Mouse (Mus musculus) left cerebral cortex, adult 8-10 months (tissue): ENCODE measurements at regions not wholly inside any gene's neighbourhood (a gene's known extent, or its start where the extent isn't known, plus 50 kb on each side); places are given as distances from the start of the nearest gene placed in this dataset.

Experiments
- DNase-seq, 2 experiments: peaks; one replicate each; pipeline ENCODE4 v3.0.0; 2022; ENCODE audit warnings: low spot score in 2 of 2

DNA sequence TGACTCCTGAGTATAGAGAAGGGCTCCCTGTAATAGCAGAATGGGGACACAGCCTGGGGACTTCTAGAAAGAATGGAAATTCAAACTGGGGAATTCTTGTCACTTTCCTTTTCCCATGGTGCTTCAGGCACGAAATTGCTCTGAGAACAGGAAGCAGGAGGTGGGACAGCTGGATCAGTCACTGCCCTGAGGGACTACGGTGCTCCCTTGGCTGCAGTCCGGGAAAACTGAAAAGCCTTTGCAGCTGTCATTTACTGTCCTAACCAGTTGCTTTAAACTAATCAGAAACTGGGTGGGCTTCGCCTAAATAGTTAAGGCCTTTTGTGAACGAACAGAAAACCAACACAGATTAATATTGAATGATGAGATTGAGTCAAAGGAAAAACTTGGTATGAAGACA, 237.9 kb downstream of the Cbln4 start:
- DNase-seq: no peak

DNA sequence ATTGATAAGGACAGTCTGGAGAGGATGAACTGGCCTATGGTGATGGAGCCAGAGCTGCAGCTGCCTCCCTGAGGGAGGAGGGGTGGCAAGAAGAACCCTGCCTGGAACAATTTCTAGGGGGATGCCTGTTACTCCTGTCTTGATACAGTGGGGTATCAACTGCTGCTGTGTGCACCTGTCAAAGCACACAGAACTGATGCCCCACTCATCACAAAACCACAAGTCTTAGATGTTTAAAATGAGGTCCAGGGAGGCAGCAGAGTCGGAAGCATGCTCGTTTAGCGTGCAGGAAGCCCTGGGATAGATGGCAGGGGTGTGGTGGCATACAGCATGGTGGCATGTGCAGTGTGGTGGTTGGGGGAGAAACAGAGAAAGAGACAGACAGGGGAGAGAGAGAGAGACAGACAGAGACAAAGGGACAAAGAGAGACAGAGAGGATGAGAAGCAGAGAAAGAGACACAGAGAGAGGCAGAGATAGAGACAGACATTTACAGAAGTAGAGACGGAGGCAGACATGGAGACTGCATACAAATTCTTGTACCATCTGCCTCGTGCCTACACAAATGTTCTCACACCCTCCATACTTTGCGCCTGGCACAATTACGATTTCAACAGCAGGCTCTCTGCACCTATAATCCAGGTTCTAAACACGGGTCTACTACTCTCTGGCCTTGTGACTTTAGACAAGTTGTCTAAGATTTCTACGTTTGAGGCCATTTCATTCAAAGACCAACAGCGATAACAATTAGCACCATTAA, 242.6 kb downstream of the Cbln4 start:
- peak in 1 of 2 experiments; percentile 19 for DNase-seq

DNA sequence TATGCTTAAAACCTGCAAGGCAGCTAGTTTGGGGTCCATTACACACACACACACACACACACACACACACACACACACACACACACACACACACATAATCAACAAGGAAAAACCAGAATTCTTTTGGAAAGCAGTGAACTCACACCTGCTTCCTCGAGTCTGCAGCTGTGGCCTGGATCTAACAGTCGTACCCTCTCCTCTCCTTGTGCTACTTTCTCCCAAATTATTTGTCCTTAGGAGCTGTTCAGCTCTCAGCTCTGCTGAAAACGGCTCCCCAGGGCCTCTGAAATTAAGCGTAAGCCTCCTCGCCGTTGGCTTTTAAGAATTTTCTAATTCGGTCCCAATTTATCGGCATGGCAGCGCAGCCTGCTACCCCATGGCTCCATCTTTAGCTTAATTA, 243.9 kb downstream of the Cbln4 start:
- no peak for DNase-seq

DNA sequence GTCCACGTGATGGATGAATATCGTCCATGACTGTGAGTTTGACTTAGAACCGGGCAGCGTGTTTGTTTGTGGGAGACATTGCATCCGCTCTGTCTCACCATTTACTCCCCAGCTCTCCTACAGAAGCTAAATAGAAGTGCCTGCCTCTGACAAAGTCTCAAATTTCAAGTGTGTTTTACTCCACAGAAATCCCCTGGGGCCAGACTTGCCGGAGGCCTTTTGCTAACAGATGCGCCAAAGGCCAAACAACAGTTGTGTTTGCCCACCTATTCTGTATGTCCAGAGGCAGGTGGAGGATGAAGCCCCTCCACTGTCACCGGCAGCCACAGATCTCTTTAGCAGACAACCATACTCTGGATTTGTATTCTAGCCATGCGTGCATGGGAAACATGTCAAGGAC, 252.6 kb downstream of the Cbln4 start:
- no peak for DNase-seq

DNA sequence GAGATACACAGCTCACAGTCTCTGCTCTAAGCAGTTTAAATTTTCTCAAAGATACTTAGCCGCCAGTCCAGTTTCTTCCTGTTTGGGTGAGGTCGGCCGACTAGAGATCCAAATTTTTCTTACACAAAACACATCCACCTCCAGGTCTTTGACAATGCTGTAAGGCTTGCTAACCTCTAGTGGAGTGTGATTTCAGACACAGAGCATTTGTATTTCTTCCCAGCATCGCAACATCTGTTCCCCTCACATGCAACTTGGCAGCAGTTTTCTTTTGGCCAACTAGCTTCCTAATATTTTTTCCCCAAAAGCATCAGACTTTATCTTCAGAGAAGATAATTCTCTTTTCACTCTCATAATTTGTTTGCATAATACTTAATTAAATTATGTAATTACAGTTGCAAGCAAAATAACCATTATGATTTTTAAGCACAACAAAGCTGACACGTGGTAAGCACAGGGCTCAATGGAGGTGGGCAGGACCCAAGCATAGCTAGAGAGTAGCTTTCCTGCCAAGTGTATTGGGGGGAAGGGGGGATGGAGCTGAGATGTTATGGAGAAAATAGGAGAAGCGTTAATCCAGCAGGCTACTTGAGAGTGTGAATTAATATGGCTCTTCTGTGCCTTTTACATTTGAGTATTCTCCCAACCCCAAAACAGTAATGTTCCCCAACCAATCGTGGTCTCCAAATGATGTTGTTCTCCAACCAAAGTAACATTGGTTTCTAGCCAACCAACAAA, 276.9 kb downstream of the Cbln4 start:
- no peak for DNase-seq

DNA sequence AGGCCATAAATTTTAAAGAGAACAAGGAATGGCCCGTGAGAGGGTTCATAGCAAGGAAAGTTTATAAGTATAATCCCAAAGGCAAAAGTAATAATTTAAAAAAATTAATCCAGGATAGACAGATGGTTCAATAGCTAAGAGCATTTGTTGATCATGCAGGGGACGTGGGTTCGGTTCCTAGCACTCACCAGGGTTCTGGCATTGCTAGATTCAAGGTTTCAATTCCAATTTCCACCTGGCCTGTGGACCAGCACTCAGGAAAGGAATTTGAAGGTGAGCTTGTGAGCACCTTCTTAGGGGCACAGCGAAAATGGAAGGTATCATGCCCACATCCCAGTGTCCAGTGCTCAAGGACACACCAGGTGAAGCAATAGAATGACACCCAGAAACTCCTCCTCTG, 278.2 kb downstream of the Cbln4 start:
- no peak for DNase-seq

DNA sequence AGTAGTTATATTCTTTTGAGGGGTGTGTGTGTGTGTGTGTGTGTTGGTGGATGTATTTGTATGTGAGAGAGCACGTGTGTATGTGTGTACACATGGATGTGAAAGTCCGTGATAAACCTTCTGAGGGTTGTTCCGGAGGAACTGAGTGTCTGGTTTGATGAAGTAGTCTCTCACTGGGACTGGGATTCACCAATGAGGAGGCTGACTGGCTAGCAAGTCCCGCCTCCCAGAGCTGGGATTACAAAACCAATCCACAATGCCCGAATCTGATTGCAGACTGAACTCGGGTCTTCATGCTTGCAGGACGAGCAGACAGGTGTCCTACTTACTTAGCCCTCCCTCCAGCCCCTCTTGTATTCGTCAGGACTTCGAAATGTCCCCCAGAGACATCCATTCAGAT, 289.8 kb downstream of the Cbln4 start:
- no peak for DNase-seq

DNA sequence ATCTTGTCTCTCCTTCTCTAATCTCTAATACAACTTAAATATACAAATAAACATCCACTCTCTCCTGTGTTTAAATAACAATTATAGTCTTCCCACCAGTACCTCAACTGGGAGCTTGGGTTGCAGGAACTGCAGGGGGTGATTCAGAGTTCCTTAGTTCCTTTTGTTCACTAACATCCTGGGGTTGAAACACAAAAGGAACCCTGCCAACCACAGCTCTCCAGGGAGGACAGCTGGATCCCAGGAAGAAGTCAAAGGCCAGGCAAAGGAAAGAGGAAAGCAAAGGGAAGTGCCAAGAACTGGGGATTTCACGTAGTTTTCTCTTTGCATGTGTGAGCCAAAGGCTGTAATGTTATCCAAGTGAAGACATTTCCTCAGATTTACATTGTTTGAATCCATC, 296.1 kb downstream of the Cbln4 start:
- no peak for DNase-seq

DNA sequence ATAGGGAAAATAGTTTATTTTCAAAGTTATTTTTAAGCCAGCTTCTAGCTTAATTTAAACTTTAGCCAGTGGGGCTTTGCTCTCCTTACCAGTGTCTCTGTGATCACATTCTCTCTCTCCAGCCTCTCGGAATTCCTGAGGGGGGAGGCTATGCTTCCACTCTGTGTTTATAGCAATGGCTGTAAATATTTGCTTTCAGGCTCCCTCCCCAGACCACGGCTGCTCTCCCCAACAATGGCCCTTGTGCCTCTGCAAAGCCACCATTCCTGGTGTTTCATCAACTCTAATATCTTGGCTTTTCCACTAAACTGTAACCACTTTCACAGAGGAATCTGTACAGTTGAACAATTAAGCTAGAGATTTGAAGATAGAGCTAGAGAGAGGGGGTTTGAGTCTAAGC, 300.2 kb downstream of the Cbln4 start:
- no peak for DNase-seq

DNA sequence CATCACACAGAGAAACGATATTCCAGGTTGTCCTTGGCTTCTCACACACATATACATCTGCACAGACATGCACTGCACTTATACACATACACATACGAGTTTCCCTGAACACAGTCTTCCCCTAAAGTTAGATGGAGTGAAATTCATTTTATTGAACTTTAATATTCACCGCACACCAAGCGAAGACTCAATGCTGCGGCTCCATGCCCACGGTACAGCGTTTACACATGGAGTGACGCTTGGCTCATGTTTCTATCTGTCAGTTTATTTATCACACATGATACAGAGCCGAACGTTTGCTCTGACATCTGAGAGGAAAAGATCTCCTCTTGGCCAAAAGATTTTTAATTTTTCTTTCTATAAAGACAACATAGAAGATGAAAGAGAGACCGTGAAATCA, 300.6 kb downstream of the Cbln4 start:
- DNase-seq: no peak

DNA sequence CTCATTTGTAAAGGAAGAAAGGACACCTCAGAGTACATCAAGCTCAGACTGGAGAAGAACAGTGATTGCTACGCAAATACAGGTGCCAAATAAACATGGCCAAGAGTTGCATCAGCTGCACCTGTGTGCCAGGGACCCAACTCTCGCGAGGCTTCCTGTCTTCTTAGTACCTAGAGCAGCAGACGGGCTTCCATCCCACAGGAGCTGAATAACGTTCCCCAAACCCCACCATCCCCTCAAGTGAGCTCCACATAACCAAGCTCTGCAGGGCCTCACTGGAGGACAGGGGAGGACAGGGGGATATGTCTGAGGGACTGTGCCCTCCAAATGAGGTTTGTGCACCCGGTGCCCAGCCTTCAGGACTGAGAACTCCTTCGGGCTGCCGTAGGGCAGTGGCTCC, 305.5 kb downstream of the Cbln4 start:
- no peak for DNase-seq

DNA sequence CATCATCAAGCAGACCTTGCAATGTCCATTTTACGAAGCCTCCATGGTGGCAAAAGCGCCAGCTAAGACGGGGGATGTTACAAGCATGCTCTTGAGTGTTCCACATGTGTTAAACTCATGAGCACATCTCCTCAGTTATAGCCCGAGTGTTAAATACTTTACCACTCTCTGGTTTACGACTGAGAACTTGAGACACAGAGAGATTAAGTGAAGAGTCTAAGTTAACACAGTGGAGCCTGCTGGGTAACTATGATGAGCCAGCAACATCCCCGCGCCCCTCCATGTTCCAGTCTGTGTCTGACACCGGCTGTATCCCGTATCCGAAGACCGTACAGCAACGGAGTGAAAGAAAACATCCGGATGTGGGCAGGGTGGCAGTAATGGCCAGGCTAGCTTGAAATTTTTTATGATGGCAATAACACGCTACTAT, 308.2 kb downstream of the Cbln4 start:
- DNase-seq: no peak

DNA sequence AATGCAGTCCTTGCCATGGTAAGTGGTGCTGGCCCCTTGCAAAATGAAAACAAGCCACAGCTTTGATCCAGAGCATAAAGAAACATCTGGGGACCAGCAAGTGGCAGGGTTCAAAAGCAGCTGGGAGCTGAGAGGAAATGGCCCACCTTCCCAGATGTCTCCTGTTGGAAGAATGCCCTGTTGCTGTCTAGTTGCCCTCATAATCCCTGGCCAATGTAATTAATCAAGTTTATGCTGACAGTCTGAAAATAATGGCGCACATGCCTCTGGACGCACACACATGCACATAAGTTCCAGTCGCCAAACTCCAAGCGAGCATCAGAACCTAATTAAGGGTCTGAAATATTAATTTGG, 308.7 kb downstream of the Cbln4 start:
- no peak for DNase-seq

DNA sequence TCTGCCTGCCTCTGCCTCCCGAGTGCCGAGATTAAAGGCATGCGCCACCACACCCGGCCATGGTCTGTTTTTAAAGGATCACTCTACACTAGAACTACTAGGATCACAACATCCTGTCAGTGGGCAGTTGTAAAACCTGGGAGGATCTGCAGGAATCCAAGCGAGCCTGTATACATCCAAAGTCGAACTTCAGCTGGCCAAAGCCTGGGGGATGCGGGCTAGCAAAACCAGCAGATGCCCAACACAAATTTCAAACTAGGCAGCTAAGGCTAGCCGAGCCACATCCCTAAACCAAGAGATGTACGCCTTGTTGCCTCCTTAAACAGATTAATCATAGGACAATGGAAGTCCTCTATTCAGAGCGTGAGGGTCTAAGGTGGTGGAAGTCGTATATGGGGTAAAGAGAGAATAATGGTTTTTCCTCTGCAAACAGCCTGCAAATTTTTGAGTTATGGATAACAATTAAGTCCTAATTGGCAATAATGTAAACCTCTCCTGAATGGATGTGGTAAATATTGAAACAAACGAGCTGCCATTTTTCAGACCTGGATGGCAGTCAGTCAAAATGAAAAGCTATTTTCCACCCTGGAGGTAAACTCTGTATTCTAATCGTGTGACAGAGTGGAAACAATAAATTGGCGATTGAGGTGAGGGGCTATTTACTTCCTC, 309.2 kb downstream of the Cbln4 start:
- DNase-seq: no peak

DNA sequence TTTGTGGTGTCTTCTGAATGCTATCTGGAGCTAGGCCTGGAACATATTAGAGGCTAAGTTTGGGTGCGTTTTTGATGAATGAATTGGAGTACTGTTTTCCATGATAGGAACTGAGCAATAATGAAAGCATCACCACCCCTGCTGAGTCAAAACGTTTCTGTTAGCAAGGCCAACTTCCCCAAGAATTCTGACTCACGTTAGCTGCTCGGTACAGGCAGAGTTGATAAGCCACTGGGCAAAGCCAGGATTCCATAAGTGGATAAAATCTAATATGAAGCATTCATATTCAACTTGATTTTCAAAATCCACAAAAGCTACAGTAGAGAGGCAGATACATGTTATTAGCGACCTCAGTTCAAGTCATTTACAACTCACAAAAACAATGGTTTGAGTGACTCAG, 324.0 kb downstream of the Cbln4 start:
- DNase-seq: no peak

DNA sequence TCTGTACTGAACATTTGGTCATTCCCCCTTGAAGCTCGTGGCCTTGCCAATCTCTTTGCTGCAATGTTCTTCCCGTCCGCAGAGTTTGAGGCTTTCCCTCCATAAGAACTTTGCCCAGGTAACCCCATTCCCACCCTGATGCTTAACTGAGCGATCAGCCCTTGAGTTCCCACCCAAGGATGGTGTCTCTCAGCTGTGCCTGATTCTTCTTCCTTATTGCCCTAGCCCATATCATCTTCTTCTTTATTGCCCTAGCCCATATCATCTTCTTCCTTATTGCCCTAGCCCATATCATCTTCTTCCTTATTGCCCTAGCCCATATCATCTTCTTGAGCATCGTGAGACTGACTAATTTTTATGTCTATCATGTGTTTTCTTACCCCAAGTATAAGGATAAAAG, 324.4 kb downstream of the Cbln4 start:
- no peak for DNase-seq

DNA sequence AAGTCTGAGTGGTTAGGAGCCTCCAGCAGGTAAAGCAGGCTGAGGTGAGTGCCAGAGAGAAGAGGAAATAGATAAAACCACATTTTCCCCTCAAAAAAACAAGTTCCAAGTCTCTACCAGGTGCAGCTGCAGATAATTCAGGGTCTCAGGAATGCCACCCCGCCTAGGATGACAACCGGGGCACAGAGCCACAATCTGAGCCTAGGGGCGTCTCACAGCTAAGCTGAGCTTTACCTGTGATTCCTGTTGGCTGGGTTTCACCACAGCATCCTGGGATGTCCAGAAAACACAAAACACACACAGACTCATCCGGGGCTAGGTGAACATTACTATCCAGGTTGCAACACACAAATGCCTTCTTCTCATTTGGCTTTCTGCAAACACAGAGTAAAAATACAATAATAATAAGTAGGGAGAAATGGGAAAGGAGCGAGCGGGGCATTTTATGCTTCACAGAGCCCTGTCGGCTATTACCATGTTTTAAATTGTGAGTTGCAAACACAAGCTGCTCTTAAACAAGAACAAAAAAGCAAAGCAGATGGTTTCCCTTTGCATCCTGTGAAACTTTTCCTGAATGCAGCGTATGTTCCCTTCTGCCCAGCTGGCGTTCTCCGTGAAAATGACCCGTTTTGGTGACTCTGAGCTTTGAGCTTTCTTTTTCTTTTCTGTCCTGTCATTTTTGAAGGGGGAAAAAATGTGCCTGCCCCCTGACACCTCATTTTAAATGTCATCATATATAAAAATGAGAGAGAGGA, 330.3 kb downstream of the Cbln4 start:
- DNase-seq: peak in 1 of 2 experiments; percentile 40

DNA sequence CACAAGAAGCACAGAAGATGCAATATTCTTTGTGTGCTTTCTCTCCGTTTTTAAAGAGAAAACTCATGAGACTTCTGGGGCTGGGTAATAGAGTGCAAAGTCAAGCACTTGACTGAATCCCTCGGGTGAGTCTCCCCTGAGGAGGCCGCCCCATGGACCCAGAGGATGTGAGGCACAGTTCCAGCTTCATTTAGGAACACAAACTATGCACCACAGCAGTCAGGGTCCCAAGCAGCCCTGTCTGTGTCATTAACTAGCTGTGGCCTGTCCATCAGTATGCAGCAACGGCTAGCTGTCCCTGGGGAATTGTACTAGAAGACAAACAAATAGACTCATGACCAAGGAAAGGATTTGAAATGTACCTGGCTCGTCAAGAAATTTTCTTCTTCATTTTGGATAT, 349.7 kb downstream of the Cbln4 start:
- DNase-seq: no peak

DNA sequence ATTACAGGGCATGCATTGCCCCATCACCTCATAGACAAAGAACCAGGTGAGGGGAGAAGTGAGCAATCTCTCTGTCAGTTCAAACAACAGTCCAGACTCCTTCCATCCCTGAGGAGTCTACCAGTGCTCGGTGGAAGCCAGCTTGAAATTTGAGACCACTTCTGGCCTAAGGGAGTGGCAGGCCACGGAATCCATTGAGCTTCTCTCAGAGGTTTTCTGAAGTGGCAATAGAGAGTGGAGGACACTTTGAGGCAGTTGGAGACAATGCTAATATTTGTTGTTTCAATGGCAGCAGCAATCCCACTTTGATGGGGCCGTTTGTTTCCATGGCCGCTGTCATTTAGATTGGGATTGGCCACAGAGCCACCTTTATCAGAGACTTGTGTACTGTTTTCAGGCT, 352.5 kb downstream of the Cbln4 start:
- DNase-seq: no peak

DNA sequence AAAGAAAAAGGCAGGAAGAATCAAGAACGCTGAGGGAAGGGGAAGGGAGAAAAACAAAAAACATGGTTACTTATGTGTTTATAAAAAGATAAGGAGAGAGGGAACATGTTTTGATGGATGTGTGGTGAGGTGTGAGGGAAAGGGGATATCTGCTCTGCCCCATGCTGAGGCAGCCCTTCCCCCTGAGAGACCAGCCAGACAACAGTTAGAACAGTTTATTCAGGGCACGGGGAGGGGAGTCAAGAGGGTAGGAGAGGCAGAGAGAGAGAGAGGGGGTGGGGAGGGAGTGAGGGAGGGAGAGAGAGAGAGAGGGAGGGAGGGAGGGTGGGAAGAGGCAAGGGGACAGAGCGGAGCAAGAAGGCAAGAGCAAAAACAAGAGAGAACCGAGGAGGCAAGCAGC, 354.2 kb downstream of the Cbln4 start:
- no peak for DNase-seq

DNA sequence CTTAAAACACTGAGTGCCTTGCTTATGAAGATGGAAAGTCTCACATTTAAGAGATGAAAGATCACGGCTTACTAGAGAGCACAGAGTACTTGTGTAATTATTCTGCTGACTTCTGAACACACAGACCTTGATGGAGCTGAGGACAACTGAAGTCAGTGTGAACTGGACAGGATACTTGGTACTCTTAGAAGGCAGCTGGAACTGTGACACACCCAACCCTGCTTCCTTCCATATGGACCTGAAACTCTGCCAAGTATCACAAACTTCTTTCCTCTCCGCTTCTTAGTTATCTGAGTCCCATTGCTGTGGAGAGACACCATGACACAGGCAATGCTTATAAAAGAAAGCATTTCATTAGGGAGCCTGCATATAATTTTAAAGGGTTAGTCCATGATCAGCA, 365.3 kb downstream of the Cbln4 start:
- no peak for DNase-seq

DNA sequence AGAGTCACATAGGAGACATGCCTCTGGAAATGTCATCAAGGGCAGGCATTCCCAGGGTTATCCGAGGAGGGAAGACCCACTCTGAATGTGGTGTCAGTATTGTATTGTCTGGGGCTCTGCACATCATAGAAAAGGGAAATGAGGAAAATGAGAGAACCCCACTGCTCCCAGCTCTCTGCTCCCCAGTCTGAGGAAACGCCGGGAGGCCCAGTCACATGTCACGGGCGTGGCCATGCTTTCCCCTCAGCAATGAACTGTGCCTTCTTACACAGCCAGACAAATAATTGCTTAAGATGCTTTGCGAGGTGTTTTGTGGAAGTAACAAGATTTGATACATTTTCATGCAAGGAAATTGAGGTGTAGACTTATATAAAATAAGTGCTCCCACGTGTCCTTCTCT, 366.1 kb downstream of the Cbln4 start:
- DNase-seq: no peak
